Mouse (Mus musculus) lung, postnatal 25 days (tissue): Measurements from ENCODE around the gene Appl2.

ENCODE experiments used
- DNase-seq: peaks from one replicate; pipeline ENCODE4 v3.0.0; 2022; ENCODE audit warnings: low spot score

Gene Appl2

DNA sequence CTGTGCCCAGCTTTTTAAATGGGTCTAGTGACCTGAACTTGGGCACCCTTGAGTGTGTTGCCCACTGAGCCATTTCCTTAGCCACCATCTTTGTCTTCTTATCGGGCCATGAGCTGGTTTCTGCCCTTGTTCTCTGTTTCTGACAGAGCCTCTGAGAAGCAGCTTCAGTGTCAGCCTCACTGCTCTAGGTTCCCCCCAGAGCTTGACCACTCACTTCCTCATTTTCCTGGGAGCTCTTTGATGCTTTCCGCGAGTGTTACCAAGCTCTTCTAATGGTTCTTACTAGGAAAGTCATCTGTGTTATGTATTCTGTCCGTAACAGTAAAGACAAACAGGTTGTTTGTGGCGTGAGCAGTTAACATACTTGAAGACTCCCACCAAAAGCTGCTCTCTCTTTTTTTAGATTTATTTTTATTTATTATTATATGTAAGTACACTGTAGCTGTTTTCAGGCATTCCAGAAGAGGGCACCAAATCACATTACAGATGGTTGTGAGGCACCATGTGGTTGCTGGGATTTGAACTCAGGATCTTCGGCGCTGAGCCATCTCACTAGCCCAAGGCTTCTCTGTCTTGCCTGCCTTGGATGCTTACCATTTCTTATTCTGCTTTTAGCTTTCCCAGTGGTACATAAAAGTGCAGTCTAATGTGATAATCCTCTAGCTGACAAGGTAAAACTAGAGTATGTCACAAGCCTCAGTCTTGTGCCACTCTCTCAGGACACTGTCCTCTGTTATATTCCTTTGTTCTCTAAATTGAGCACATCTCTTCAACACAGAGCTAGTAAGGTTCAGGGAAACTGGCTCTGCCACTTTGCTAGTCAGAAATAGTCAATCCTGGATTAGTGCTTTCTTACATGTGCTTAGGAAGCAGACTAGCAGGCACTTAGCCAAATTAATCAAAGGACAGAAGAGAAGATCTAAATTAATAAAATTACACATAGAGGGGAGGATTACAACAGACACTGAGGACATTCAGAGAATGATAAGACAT, 82.8 kb downstream of the Appl2 start:
- no peak for DNase-seq

DNA sequence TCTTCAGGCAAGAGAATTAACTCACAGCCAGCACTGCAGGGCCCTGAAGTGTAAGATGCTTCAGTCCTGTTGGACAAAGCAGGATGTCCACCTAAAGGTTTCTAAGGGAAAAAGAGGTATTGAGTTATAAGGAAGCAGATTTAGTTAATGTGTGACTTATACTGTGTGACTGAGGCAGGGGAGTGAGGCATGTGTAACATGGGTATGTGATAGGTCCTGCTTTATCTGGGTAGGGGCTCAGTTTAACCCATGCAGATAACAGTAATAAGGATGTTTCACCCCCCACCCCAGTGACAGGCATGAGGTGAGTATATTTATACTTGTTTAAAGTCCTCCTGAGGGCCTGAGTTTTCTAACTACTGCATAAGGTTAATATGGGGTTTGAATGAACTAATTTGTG, 85.5 kb downstream of the Appl2 start:
- no peak for DNase-seq
